Mouse (Mus musculus): Measurements from ENCODE around the gene St3gal5. TPM values are rescaled to one million over a fixed set of nuclear protein-coding genes. Genes with fewer than 3 reads are reported as not detected.
A peak's percentile ranks its signal among the peaks of the same experiment; 100 is the strongest.

The St3gal5 gene
- polyA plus RNA-seq (2015; fragmentation: Nextera tagmentation; extraction: Ambion mirVana), result 14.1 and 18.2 TPM in 2 replicates

DNA sequence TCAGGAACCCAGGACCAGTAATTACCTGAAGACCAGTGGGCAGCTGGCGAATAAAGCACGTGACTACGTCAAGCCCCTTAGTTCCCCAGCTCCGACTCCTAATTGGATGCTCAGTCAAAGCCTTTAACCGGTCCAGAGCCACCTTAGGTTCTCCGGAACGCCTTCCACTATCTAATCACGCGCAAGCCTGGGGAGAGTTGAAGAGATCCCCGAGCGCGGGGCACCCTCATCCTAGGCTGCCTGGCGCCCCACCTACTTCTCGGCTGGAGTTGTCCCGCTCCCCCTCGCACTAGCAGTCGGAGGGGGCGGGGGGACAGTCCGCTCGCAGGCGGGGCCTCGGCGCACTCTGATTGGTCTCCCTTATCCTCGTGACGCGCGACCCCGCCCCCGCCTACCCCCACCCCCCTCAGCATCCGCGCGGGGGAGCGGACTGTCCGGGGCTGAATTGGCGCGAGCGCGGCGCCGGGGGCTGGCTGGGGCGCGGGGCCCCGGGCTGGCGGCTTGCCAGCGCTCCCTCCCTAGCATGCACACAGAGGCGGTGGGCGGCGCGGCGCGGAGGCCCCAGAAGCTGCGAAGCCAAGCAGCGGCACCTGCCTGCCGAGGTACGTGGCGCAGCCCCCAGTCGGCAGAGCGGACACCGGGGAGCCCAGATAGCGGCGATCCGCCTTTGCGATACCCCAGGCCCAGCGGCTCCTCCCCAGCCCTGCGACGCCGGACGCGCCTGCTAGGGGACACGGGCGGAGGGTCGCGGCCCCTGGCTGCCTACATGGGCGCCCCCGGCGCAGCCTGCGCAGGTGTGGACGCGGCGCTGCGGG lies at the start of gene St3gal5:
Gene St3gal5, plus strand, starts transcription at position 412 of the 815 bp plus-strand sequence.
- Histone ChIP-seq H3K4me2 (ENCODE audit: low read length) (peak within 1 kb of the TSS; percentile 98), H3K27ac (peak within 1 kb of the TSS; percentile 57), H3K9me3 (replicated peaks; ENCODE audit: low read length) (no peaks in the 10 kb centered on the region), H3K4me1 (replicated peaks; ENCODE audit: insufficient read depth, low read length) (peaks cover 9% of the 10 kb centered on the region; the same call in 1 of the 2 replicates), H3K9ac (ENCODE audit: low read depth, low read length) (peak within 1 kb of the TSS; percentile 76), H3K36me3 (ENCODE audit: insufficient read depth, low read length) (no peaks in the 10 kb centered on the region), H3K4me3 (replicated peaks; ENCODE audit: low read depth, low read length) (peak within 1 kb of the TSS; percentile 70), H3K27me3 (ENCODE audit: insufficient read depth, low read length) (no peaks in the 10 kb centered on the region)
- DNase-seq (ENCODE audit: low spot score) (peak; percentile 94), ATAC-seq (replicated peaks; ENCODE audit: low FRiP score, low read depth) (peak; percentile 94)
- under 1% methylated on average over 80 of the region's 81 CpGs for WGBS
- peak; percentile 42; the same call in 1 of the 2 replicates for TF ChIP-seq CTCF (IDR thresholded peaks at IDR 0.05; ENCODE audit: low read depth)

DNA sequence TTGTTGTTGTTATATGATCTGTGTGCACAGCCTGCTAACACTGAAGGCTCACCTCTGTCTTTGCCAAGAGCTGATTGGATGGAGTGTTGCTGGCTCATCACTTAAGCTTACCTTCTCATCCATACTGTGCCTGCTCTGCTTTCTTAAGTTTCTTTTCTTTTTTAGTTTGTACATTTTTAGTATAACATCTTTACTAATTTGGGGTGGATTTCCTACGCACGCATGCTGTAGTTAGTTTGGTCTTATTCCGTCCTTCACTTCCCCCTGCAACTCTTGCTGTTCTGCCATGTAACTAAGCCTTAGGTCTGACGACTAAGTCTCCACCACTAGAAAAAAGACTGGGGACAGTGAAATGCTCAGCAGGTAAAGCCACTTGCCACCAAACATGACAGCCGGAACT lies 48.7 kb upstream of the St3gal5 start:
- H3K36me3 ChIP-seq (ENCODE audit: insufficient read depth, low read length), result no peaks in the 10 kb centered on the region
- H3K9ac ChIP-seq (ENCODE audit: low read depth, low read length), result no peak overlapping the region
- DNase-seq (ENCODE audit: low spot score), result no peak
- 91% methylated on average over 5 of the region's 5 CpGs for WGBS
- H3K4me3 ChIP-seq (replicated peaks; ENCODE audit: low read depth, low read length), result no peak overlapping the region
- no peaks in the 10 kb centered on the region for H3K9me3 ChIP-seq (replicated peaks; ENCODE audit: low read length)
- TF ChIP-seq CTCF (IDR thresholded peaks at IDR 0.05; ENCODE audit: low read depth), result no peak
- H3K4me1 ChIP-seq (replicated peaks; ENCODE audit: insufficient read depth, low read length), result no peaks in the 10 kb centered on the region
- no peak overlapping the region for H3K4me2 ChIP-seq (ENCODE audit: low read length)
- H3K27ac ChIP-seq, result no peak overlapping the region
- no peak for ATAC-seq (replicated peaks; ENCODE audit: low FRiP score, low read depth)
- no peaks in the 10 kb centered on the region for H3K27me3 ChIP-seq (ENCODE audit: insufficient read depth, low read length)

DNA sequence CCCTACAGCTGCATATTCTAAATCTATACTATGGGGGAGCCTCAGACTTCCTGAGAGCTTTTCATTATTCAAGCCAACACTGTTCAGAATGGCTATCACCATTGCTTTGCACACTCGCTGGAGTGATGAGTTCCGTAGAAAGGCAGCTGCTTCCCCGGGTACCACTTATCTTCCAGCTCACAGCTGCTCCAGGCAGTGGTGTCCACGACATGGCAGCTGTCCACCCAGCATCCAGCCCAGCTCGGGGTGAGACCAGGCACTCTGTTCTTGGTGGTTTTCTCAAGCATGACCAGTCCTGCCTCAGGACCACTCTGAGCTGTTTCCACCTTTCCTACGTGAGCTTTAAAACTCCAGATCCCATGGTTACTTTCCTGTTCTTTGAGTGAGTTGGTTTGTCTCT lies 47.5 kb upstream of the St3gal5 start:
- Histone ChIP-seq H3K27ac (no peak overlapping the region), H3K4me2 (ENCODE audit: low read length) (no peak overlapping the region), H3K9ac (ENCODE audit: low read depth, low read length) (no peak overlapping the region), H3K9me3 (replicated peaks; ENCODE audit: low read length) (no peaks in the 10 kb centered on the region), H3K4me1 (replicated peaks; ENCODE audit: insufficient read depth, low read length) (no peaks in the 10 kb centered on the region), H3K4me3 (replicated peaks; ENCODE audit: low read depth, low read length) (no peak overlapping the region), H3K27me3 (ENCODE audit: insufficient read depth, low read length) (no peaks in the 10 kb centered on the region), H3K36me3 (ENCODE audit: insufficient read depth, low read length) (no peaks in the 10 kb centered on the region)
- WGBS, result 69% methylated on average over 6 of the region's 6 CpGs
- DNase-seq (ENCODE audit: low spot score) (no peak), ATAC-seq (replicated peaks; ENCODE audit: low FRiP score, low read depth) (no peak)
- no peak for TF ChIP-seq CTCF (IDR thresholded peaks at IDR 0.05; ENCODE audit: low read depth)

DNA sequence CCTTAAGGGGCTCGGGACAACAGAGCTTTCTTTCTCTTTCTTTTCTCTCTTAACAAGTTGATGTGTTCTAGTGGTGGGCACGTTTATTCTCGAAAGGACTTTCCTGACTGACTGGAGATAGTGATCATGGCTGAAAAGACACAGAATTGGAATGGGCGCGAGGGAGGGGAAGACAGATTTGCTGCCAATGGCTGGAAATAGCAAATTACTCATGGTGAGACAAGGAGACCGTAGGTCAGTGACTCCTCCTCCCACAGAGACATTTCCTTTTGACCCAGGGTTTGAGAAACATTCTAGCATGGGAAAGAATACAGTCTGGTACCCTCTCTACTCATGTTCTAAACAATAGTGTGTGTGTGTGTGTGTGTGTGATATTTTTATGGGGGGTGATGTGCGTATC lies 46.6 kb upstream of the St3gal5 start:
- Histone ChIP-seq H3K27me3 (ENCODE audit: insufficient read depth, low read length) (no peaks in the 10 kb centered on the region), H3K27ac (no peak overlapping the region), H3K9ac (ENCODE audit: low read depth, low read length) (no peak overlapping the region), H3K4me1 (replicated peaks; ENCODE audit: insufficient read depth, low read length) (no peaks in the 10 kb centered on the region), H3K9me3 (replicated peaks; ENCODE audit: low read length) (no peaks in the 10 kb centered on the region), H3K36me3 (ENCODE audit: insufficient read depth, low read length) (no peaks in the 10 kb centered on the region), H3K4me3 (replicated peaks; ENCODE audit: low read depth, low read length) (no peak overlapping the region), H3K4me2 (ENCODE audit: low read length) (peak overlapping the region; percentile 10; the same call in 1 of the 2 replicates)
- DNase-seq (ENCODE audit: low spot score) (peak; percentile 17), ATAC-seq (replicated peaks; ENCODE audit: low FRiP score, low read depth) (no peak)
- 35% methylated on average over 7 of the region's 7 CpGs for WGBS
- TF ChIP-seq CTCF (IDR thresholded peaks at IDR 0.05; ENCODE audit: low read depth), result no peak

DNA sequence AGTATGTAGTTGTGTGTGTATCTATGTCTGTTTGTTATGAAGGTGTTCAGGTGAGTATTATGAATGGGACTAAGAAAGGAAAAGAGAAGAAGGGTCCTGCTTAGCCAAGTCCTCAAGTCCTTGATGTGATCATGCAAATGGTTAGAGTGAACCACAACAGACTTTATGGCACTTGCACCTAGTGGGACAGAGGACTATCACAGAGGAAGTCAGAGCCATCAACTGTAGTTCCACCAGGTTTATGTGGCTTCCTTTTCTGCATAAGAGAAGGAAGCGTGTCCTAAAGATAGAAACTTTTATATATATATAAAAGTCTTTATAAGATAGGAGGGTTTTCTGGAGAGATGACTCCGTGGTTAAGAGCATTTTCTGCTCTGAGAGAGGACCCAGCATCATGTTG lies 46.1 kb upstream of the St3gal5 start:
- Histone ChIP-seq H3K27me3 (ENCODE audit: insufficient read depth, low read length) (no peaks in the 10 kb centered on the region), H3K4me3 (replicated peaks; ENCODE audit: low read depth, low read length) (no peak overlapping the region), H3K4me2 (ENCODE audit: low read length) (no peak overlapping the region), H3K9ac (ENCODE audit: low read depth, low read length) (no peak overlapping the region), H3K27ac (no peak overlapping the region), H3K9me3 (replicated peaks; ENCODE audit: low read length) (no peaks in the 10 kb centered on the region), H3K36me3 (ENCODE audit: insufficient read depth, low read length) (no peaks in the 10 kb centered on the region), H3K4me1 (replicated peaks; ENCODE audit: insufficient read depth, low read length) (no peaks in the 10 kb centered on the region)
- 58% methylated on average over 2 of the region's 2 CpGs for WGBS
- no peak for DNase-seq (ENCODE audit: low spot score)
- no peak for TF ChIP-seq CTCF (IDR thresholded peaks at IDR 0.05; ENCODE audit: low read depth)
- ATAC-seq (replicated peaks; ENCODE audit: low FRiP score, low read depth), result no peak

DNA sequence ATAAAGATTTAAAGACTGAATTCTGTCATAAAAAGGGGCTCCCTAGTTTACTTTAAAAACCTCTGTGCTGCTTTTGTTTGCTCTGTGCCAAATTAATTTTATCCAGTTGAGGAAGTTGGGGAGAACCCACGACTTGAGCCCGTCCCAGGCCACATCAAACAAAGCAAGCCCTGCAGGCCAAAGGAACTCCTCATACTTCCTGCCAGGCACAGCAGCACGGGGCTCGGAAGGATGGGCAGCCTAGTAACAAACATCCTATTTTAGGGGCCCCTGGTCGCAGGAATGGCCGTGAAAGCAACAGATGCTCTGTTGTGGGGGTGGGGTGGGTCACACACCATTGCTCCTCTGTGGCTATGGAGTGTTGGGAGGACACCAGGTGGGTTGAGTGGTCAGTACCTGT lies 45.6 kb upstream of the St3gal5 start:
- TF ChIP-seq CTCF (IDR thresholded peaks at IDR 0.05; ENCODE audit: low read depth), result no peak
- Histone ChIP-seq H3K9ac (ENCODE audit: low read depth, low read length) (no peak overlapping the region), H3K9me3 (replicated peaks; ENCODE audit: low read length) (no peaks in the 10 kb centered on the region), H3K27ac (no peak overlapping the region), H3K4me2 (ENCODE audit: low read length) (no peak overlapping the region), H3K36me3 (ENCODE audit: insufficient read depth, low read length) (no peaks in the 10 kb centered on the region), H3K27me3 (ENCODE audit: insufficient read depth, low read length) (no peaks in the 10 kb centered on the region), H3K4me1 (replicated peaks; ENCODE audit: insufficient read depth, low read length) (no peaks in the 10 kb centered on the region), H3K4me3 (replicated peaks; ENCODE audit: low read depth, low read length) (no peak overlapping the region)
- DNase-seq (ENCODE audit: low spot score) (peak; percentile 6), ATAC-seq (replicated peaks; ENCODE audit: low FRiP score, low read depth) (no peak)
- WGBS, result 44% methylated on average over 6 of the region's 6 CpGs
